Mouse (Mus musculus): ENCODE measurements at regions not wholly inside any gene's neighbourhood (a gene's known extent, or its start where the extent isn't known, plus 50 kb on each side); places are given as distances from the start of the nearest gene placed in this dataset.

DNA sequence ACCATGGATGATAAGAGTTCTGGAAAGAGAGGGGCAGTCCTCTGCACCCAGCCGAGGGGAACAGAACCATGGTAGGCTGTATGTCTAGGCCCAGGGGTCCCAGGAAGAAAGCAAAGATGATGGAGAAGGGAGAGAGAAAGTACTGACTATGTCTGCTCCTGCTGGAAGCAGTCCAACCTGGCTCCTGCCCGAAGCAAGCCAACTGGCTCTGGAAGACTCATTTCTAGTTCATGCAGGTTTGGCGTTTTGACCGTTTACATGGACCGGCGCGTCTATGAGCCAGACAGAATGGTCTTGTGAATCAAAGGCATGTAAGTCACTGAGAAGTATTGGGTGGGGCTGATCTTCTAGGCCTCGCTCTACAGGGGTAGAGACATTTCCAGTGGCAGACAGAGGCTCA, 385.6 kb downstream of the Zfp536 start:
- no peak for DNase-seq (ENCODE audit: low read depth, low spot score)

DNA sequence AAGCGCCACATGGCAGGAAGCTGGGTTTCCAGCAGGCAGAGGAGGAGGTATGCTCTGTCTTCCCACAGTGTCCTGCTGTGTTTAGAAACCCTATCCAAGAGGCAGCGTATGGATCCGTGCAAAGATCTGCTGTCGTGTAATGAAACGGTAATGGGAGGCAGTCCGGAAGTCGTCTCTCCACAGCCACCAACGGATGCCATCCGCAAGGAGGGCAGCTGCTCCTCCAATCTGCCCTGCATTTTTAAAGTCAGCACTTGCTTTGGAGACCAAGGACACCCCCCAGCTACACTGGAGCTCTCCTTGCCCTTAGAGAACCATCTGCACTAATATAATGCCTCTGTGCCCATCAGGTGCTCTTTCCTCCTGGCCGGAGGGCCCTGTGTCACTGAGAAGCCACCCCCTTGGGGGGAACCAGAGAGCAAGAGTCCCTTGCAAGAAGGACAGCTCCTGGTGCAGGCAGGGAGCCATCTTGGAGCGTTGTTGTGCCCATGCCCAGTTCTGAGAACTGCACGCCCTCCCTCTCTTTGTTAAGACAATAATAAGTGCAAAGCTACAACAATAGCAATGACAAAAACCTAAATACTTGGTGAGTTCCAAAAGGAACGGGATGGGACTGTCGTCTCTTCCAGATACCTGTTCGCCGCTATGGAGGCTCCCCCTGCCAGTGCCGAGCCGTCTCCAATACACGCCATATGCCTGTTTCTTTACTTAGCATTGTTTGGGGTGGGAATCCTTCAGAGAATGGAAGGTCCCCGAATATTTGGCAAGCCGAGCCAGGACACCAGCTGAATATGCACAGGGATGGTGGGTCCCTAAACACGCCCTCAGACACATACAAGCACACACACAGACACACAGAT, 384.4 kb downstream of the Zfp536 start:
- DNase-seq (ENCODE audit: low read depth, low spot score): no peak

DNA sequence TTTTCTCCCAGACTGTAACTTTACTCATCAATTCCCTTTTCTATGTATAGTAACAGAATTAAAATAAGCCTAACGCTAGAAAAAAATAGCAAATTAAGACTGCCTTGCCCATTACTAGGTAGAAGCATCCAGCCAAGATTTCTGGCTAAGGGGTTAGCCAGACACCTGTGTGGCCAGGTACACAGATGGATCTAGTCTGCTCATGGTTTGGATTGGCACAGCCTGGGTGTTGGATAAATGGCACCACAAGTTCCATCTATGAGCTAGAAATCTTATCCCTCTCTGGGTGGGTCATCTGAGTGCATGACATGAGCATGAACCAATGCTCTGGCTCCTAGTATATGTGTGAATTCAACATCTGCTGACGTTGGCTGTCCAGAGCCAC, 383.7 kb downstream of the Zfp536 start:
- no peak for DNase-seq (ENCODE audit: low read depth, low spot score)

DNA sequence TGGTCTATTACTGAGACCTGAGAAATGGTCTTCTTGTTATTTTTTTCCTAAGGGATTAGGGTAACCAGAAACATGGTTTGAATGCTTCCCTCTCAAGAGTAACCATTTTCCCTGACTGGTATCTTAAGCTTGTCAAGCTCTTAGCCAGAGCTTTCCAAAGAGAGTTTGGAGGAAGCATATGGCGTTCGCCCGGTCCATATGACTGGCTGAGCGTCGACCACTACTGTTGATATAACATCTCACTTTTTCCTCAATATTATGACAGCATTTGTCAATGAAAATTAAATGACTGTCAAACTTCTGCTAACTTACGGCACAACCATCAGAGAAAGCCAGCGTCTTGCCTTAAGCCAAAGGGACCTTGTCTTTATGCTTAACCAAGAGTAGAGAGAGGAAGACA, 383.2 kb downstream of the Zfp536 start:
- no peak for DNase-seq (ENCODE audit: low read depth, low spot score)

DNA sequence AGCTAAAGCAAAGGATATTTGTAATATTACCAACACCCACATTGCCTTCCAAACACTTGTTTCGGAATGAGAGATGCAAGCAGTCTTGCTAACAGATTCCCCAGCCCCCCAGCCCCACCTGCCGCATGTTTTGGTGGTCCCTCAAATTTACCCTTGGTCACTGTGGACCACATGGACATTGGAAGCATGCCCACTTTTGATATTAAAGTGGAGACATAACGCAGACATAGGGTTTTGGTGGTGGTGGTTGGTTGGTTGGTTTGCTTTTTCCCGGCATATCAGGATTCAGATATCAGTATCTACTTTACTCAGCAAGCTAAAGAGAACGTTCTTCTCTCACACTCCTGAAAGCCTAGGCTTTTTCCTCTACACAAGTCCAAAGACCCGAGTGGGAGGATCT, 381.3 kb downstream of the Zfp536 start:
- DNase-seq (ENCODE audit: low read depth, low spot score): no peak

DNA sequence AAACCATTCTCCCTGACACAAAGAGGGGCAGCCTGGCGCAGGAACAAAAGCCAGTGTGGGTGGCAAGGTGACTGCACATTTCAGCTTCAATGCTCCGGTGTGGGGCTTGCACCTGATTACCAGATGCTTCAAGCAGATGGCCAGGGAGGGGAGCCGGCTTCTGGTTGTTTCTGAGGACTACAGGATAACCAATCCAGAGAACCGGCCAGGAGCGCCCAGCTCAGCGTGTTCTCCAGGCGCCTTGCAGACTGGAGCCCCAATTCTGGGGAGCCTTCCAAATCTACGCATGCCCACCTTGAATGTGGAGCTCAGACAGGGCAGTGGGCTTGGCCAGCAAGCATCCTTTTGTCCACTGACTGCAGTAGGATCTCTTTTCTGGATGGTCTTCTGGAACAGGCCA, 380.8 kb downstream of the Zfp536 start:
- no peak for DNase-seq (ENCODE audit: low read depth, low spot score)

DNA sequence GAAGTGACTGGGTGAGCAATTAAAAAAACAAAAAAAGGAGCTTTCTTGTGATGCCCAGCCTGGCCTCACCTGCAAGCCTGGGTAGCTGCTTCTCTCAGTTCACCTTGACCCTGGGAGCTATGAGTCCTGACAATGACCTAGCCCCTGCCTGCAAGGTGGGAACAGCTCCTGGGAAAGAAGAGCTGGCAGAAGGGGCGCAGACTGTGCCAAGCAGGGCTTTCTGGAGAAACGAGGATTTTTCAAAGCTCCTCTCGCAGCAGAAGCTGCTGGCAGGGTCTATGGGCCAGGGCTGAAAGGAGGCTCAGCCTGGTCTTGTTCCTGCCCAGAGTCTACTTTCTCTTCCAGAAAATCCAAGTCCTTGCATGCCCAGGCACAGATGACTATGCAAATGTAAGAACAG, 380.4 kb downstream of the Zfp536 start:
- no peak for DNase-seq (ENCODE audit: low read depth, low spot score)

DNA sequence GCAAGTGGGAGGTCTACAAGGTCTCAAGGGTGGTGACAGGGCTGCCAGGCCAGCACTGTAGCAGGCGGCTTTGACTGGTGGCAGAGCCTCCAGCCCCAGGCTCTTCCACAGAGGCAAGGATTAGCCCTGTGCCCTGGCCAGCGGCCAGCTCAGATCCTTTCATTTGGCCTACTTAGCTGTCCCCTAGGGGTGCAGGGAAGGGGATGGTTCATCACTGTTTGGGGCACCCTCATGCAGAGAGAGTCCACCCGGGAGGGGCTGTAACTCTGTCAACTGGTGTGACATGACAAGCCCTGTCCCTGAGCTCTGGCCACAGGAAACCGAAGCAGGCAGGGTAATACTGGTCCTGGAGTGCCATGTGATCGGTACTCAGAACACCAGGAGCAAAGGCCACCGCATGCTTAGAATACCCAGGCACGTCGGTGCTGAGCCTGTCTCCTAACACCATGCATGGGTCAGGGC, 378.4 kb downstream of the Zfp536 start:
- no peak for DNase-seq (ENCODE audit: low read depth, low spot score)

DNA sequence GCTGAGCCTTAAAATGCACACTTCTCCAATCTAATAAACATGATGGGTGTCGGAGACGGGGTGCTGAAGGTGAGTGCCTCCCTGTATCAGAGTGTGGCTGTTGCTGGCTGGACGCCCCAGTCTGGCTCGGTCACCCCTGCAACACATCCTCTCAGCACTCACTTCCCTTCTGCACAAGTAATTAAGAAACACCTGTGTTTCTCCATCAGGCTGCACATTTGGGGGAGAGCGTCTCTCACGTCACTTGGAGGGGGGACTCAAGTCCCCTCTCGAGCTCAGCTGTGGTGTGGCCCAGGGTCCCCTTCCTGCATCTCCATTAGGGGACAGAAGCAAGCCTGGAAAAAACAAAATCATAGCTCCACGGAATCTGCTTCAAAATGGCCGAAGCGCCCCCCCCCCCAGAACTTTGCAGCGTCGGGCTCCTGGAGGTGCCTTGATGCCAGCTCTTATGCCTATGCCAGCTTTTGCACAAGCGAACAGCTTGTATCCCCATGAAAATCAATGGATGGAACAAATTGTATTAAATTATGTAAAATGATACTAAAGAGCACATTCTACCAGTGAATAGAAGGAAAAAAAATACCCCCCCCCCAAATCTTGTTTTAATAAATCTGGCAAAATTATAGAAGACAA, 377.4 kb downstream of the Zfp536 start:
- no peak for DNase-seq (ENCODE audit: low read depth, low spot score)

DNA sequence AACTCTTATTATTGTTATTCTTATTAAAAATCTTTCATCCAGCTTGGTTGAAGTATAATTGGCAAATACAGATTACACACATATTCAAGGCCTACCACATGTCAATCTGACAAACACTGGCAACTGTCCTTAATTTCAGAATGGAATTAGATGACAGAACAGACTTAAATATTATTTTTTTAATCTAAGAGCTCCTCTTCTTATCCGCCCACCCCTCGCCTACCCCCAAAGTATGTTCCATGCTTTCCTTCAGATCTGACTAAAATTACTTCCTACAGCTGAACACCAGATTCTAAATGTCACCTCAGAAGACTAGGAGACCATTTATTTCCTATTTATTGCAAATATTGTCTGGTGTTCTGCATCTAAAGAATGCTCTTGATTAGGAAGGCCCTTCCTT, 370.0 kb downstream of the Zfp536 start:
- DNase-seq (ENCODE audit: low read depth, low spot score): no peak

DNA sequence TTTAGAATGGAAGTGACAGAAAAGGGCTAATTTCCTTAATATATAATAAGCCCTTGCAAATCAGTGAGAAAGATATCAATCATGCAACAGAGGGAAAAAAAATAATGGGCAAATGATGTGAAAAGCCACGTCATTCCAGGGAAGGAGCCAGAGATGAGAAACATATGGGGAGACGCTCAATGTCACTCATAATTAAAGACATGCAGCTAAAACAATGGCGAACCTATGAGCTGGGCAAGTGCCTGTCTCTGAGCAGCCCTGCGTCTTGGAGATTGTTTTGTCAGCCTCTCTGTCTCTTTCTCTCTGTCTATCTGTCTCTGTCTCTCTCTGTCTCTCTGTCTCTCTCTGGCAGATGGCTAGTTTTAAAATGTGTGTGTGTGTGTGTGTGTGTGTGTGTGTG, 360.1 kb downstream of the Zfp536 start:
- DNase-seq (ENCODE audit: low read depth, low spot score): no peak

DNA sequence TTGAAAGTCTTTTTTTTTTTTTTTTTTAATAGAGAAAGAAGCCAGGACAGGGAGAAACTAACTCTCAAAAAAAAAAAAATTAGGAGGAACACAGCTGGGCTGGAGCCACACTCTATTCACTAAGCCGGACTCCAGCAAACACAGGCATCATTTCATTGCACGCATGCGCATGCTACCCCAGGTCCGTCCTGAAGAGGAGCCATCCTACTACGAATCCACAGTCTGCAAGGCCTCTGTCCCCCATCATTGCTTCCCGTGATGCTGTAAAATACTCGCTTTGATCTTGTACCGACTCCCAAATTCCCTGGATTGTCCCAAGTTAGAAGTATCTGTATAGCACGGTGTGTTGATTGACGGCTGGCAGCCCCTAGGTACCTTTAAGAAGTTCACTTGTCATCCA, 351.7 kb downstream of the Zfp536 start:
- DNase-seq (ENCODE audit: low read depth, low spot score): no peak

Measured in mesoderm, embryonic 11.5 days (tissue).